In genomic region chr13:94990516-94990915, GRCm38 (mm10) we compare ENCODE assay signal across 16 mouse cellular contexts. TPM values are rescaled to one million over a fixed set of nuclear protein-coding genes. Genes with fewer than 3 reads are reported as not detected.
A peak's percentile ranks its signal among the peaks of the same experiment; 100 is the strongest.
DNase-seq lines count a peak whose midpoint lies in the region; ATAC-seq and TF ChIP-seq lines count a peak whose summit lies in the region.
"Had no signal": no experiment of that assay in that cellular context is flagged by ENCODE, and none has a peak within 500 bp of the region (broad histone marks: within the 10 kb centered on the region; RNA-seq: fewer than 3 reads in every experiment).

No protein-coding gene starts in this region.

- TF ChIP-seq POLR2A in small intestine, adult 2 months (IDR thresholded peaks at IDR 0.05; ENCODE audit: low read depth, low read length) = no peak

- 0 out of 2 replicates have a peak overlapping the region, but pooled peaks have one; percentile 39 for H3K27ac ChIP-seq in intestine, embryonic 16.5 days (ENCODE audit: low read length)
- peak overlapping the region; percentile 58; the same call in 1 of the 2 replicates for H3K27ac ChIP-seq in small intestine, adult 2 months (ENCODE audit: insufficient read depth, low read depth, low read length)
- no peak overlapping the region for H3K27ac ChIP-seq in hindbrain, embryonic 16.5 days (ENCODE audit: low read depth, low read length)
- H3K27ac ChIP-seq: heart, embryonic 10.5 days had no signal

- no peaks in the 10 kb centered on the region for H3K9me3 ChIP-seq in intestine, embryonic 16.5 days (ENCODE audit: control insufficient read depth, low read length)
- no peaks in the 10 kb centered on the region for H3K9me3 ChIP-seq in hindbrain, embryonic 16.5 days (ENCODE audit: control insufficient read depth, low read length)
- H3K9me3 ChIP-seq: heart, embryonic 10.5 days had no signal

- H3K36me3 ChIP-seq in intestine, embryonic 16.5 days (ENCODE audit: control insufficient read depth, insufficient read depth, low read length) = no peaks in the 10 kb centered on the region
- no peaks in the 10 kb centered on the region; the same call in 1 of the 2 replicates for H3K36me3 ChIP-seq in small intestine, adult 2 months (ENCODE audit: control insufficient read depth, insufficient read depth, low read length)
- 0 out of 2 replicates have a peak, but pooled peaks cover 2% of the 10 kb centered on the region for H3K36me3 ChIP-seq in hindbrain, embryonic 16.5 days (ENCODE audit: control insufficient read depth, insufficient read depth, low read length)

- peak; percentile 17 for DNase-seq in MN1 (ENCODE audit: low spot score)
- DNase-seq in kidney, postnatal 14 days = peak; percentile 41
- no peak for DNase-seq in right cerebral cortex, adult 18-20 months
- no peak for DNase-seq in right cerebral cortex, postnatal 25 days
- DNase-seq: gastrocnemius, postnatal 14 days; heart, postnatal 4 days; lung, embryonic 14.5 days; thymus, postnatal 36 days had no signal

- peak; percentile 97 for ATAC-seq in intestine, embryonic 16.5 days
- ATAC-seq in hindbrain, embryonic 16.5 days = no peak
- ATAC-seq: CD4-positive, CD25-positive, alpha-beta regulatory T cell, adult 4 months; forebrain, embryonic 16.5 days; inflammation-experienced regulatory T-cells, adult 6 months had no signal

- no peak overlapping the region for H3K4me2 ChIP-seq in intestine, embryonic 16.5 days (ENCODE audit: low read depth, low read length)
- H3K4me2 ChIP-seq in hindbrain, embryonic 16.5 days (ENCODE audit: low read length) = no peak overlapping the region
- H3K4me2 ChIP-seq: lung, embryonic 14.5 days; midbrain, embryonic 11.5 days had no signal

- no peak for TF ChIP-seq CTCF in small intestine, adult 2 months (IDR thresholded peaks at IDR 0.05; ENCODE audit: extremely low read depth, insufficient read length, insufficient replicate concordance, low read depth, low read length)

- 0 out of 2 replicates have a peak, but pooled peaks cover 5% of the 10 kb centered on the region for H3K4me1 ChIP-seq in intestine, embryonic 16.5 days (ENCODE audit: control insufficient read depth, insufficient read depth, low read length)
- peaks cover 4% of the 10 kb centered on the region; the same call in 1 of the 2 replicates for H3K4me1 ChIP-seq in small intestine, adult 2 months (ENCODE audit: control insufficient read depth, insufficient read depth, insufficient read length, low read length)
- H3K4me1 ChIP-seq in hindbrain, embryonic 16.5 days (ENCODE audit: control insufficient read depth, insufficient read depth, low read depth, low read length) = no peaks in the 10 kb centered on the region

- no peaks in the 10 kb centered on the region for H3K27me3 ChIP-seq in intestine, embryonic 16.5 days (replicated peaks; ENCODE audit: control insufficient read depth, insufficient read depth, low read length)
- no peaks in the 10 kb centered on the region for H3K27me3 ChIP-seq in small intestine, adult 2 months (ENCODE audit: control insufficient read depth, insufficient read depth, low read length)
- H3K27me3 ChIP-seq in hindbrain, embryonic 16.5 days (replicated peaks; ENCODE audit: control insufficient read depth, insufficient read depth, low read length) = no peaks in the 10 kb centered on the region

- WGBS in intestine, embryonic 16.5 days = 40% methylated on average over 5 of the region's 5 CpGs
- 26% methylated on average over 5 of the region's 5 CpGs for WGBS in small intestine, adult 2 months
- 78% methylated on average over 5 of the region's 5 CpGs for WGBS in hindbrain, embryonic 16.5 days

- H3K9ac ChIP-seq in intestine, embryonic 16.5 days (ENCODE audit: low read depth, low read length) = no peak overlapping the region
- H3K9ac ChIP-seq in hindbrain, embryonic 16.5 days (ENCODE audit: low read depth, low read length) = no peak overlapping the region
- H3K9ac ChIP-seq: lung, embryonic 14.5 days had no signal

- H3K4me3 ChIP-seq in intestine, embryonic 16.5 days (ENCODE audit: low read length) = no peak overlapping the region
- H3K4me3 ChIP-seq in small intestine, adult 2 months (ENCODE audit: low read depth, low read length) = no peak overlapping the region
- no peak overlapping the region for H3K4me3 ChIP-seq in hindbrain, embryonic 16.5 days (ENCODE audit: low read length)
- H3K4me3 ChIP-seq: heart, embryonic 10.5 days had no signal

RNA-seq across cellular contexts. Expression of gene Wdr41, which starts 14.4 kb away (rescaled TPM):
- 18.4 and 19.6 TPM in 2 replicates for polyA plus RNA-seq in intestine, embryonic 16.5 days (2015; fragmentation: Nextera tagmentation; extraction: Ambion mirVana)
- polyA plus RNA-seq in small intestine, adult 2 months (2012; rRNA removed) = 3.4 and 5.9 TPM in 2 replicates
- 28.0 and 30.1 TPM in 2 replicates for polyA plus RNA-seq in hindbrain, embryonic 16.5 days (2015; fragmentation: Nextera tagmentation; extraction: Ambion mirVana)

Comparison
In these comparisons a context has a peak if more than half of its experiments do, and no peak if none do; other contexts are left out.
1. DNase-seq: peak in MN1 (single experiment) and kidney, postnatal 14 days (single experiment); none in right cerebral cortex, adult 18-20 months (single experiment) and right cerebral cortex, postnatal 25 days (single experiment).